Mouse (Mus musculus): Measurements from ENCODE around the gene Rpl10-ps3. TPM values are rescaled to one million over a fixed set of nuclear protein-coding genes. Genes with fewer than 3 reads are reported as not detected.
A peak's percentile ranks its signal among the peaks of the same experiment; 100 is the strongest.

The Rpl10-ps3 gene
- polyA plus RNA-seq, 1 experiment from 2014 or later = 279 TPM

DNA sequence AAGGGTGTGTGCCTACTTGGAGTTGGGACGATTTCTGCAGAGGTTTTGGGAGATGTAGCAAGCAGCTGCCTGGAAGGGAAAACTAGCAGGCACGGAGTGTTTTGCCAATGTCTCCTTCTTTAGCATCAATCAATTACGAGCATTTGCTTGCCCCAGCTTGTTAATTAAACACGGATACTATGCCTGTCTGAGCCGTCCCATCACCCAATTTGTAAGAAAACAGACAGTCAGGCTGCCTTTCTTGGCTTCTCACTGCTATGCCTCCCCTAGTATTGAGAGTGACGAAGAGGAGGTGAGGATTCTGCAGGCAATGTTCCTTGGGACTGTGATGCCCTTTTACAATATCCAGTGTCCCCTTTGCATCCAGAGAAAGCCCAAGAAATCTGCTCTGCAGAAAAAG is 27.5 kb downstream of the Rpl10-ps3 start:
- H3K4me3 ChIP-seq (ENCODE audit: low read length) = no peak overlapping the region
- H3K36me3 ChIP-seq (ENCODE audit: insufficient read depth, low read length) = no peaks in the 10 kb centered on the region
- no peak overlapping the region for H3K27ac ChIP-seq (ENCODE audit: low read length)
- ATAC-seq (ENCODE audit: low FRiP score, low TSS enrichment) = no peak
- peaks cover 14% of the 10 kb centered on the region for H3K4me1 ChIP-seq (ENCODE audit: insufficient read depth, low read length)
- 0 out of 2 replicates have a peak, but pooled peaks cover 2% of the 10 kb centered on the region for H3K9me3 ChIP-seq (ENCODE audit: low read length)
- H3K9ac ChIP-seq (replicated peaks; ENCODE audit: low read length) = no peak overlapping the region
- WGBS = 48% methylated on average over 6 of the region's 6 CpGs
- no peaks in the 10 kb centered on the region for H3K27me3 ChIP-seq (ENCODE audit: insufficient read depth, low read length)
- no peak overlapping the region for H3K4me2 ChIP-seq (replicated peaks; ENCODE audit: low read depth, low read length)

GRCm38 (mm10) chr9:50315650-50316049 is 29.1 kb downstream of the Rpl10-ps3 start:
- Histone ChIP-seq H3K4me2 (replicated peaks; ENCODE audit: low read depth, low read length) (no peak overlapping the region), H3K4me3 (ENCODE audit: low read length) (no peak overlapping the region), H3K27ac (ENCODE audit: low read length) (no peak overlapping the region), H3K27me3 (ENCODE audit: insufficient read depth, low read length) (no peaks in the 10 kb centered on the region), H3K36me3 (ENCODE audit: insufficient read depth, low read length) (no peaks in the 10 kb centered on the region), H3K9ac (replicated peaks; ENCODE audit: low read length) (no peak overlapping the region), H3K4me1 (ENCODE audit: insufficient read depth, low read length) (peaks cover 14% of the 10 kb centered on the region), H3K9me3 (ENCODE audit: low read length) (no peaks in the 10 kb centered on the region)
- WGBS = 8% methylated on average over 3 of the region's 3 CpGs
- peak; percentile 57; the same call in 1 of the 2 replicates for ATAC-seq (ENCODE audit: low FRiP score, low TSS enrichment)

GRCm38 (mm10) chr9:50311036-50311545 is 33.7 kb downstream of the Rpl10-ps3 start:
- Histone ChIP-seq H3K9ac (replicated peaks; ENCODE audit: low read length) (no peak overlapping the region), H3K9me3 (ENCODE audit: low read length) (no peaks in the 10 kb centered on the region), H3K4me1 (ENCODE audit: insufficient read depth, low read length) (peaks cover 5% of the 10 kb centered on the region; the same call in 1 of the 2 replicates), H3K36me3 (ENCODE audit: insufficient read depth, low read length) (no peaks in the 10 kb centered on the region), H3K4me2 (replicated peaks; ENCODE audit: low read depth, low read length) (no peak overlapping the region), H3K27ac (ENCODE audit: low read length) (no peak overlapping the region), H3K4me3 (ENCODE audit: low read length) (no peak overlapping the region), H3K27me3 (ENCODE audit: insufficient read depth, low read length) (no peaks in the 10 kb centered on the region)
- WGBS = 76% methylated on average over 6 of the region's 6 CpGs
- ATAC-seq (ENCODE audit: low FRiP score, low TSS enrichment) = no peak

GRCm38 (mm10) chr9:50305666-50306402 is 38.9 kb downstream of the Rpl10-ps3 start:
- Histone ChIP-seq H3K4me1 (ENCODE audit: insufficient read depth, low read length) (peaks cover 4% of the 10 kb centered on the region; the same call in 1 of the 2 replicates), H3K27ac (ENCODE audit: low read length) (no peak overlapping the region), H3K4me2 (replicated peaks; ENCODE audit: low read depth, low read length) (no peak overlapping the region), H3K36me3 (ENCODE audit: insufficient read depth, low read length) (no peaks in the 10 kb centered on the region), H3K9ac (replicated peaks; ENCODE audit: low read length) (no peak overlapping the region), H3K27me3 (ENCODE audit: insufficient read depth, low read length) (no peaks in the 10 kb centered on the region), H3K4me3 (ENCODE audit: low read length) (no peak overlapping the region), H3K9me3 (ENCODE audit: low read length) (no peaks in the 10 kb centered on the region)
- no peak for ATAC-seq (ENCODE audit: low FRiP score, low TSS enrichment)
- 65% methylated on average over 10 of the region's 10 CpGs for WGBS

- 39% methylated on average over 2 of the region's 2 CpGs for WGBS
- H3K4me3 ChIP-seq (ENCODE audit: low read length) = no peak overlapping the region
- H3K9me3 ChIP-seq (ENCODE audit: low read length) = no peaks in the 10 kb centered on the region
- H3K36me3 ChIP-seq (ENCODE audit: insufficient read depth, low read length) = no peaks in the 10 kb centered on the region
- H3K27me3 ChIP-seq (ENCODE audit: insufficient read depth, low read length) = no peaks in the 10 kb centered on the region
- ATAC-seq (ENCODE audit: low FRiP score, low TSS enrichment) = no peak
- H3K27ac ChIP-seq (ENCODE audit: low read length) = peak overlapping the region; percentile 84
- no peak overlapping the region for H3K9ac ChIP-seq (replicated peaks; ENCODE audit: low read length)
- H3K4me1 ChIP-seq (ENCODE audit: insufficient read depth, low read length) = peaks cover 4% of the 10 kb centered on the region; the same call in 1 of the 2 replicates
- no peak overlapping the region for H3K4me2 ChIP-seq (replicated peaks; ENCODE audit: low read depth, low read length)
These were observed 39.7 kb downstream of the Rpl10-ps3 start for GRCm38 (mm10) chr9:50305046-50305445.

GRCm38 (mm10) chr9:50304004-50304403 is 40.8 kb downstream of the Rpl10-ps3 start:
- no peaks in the 10 kb centered on the region for H3K9me3 ChIP-seq (ENCODE audit: low read length)
- WGBS = 64% methylated on average over 4 of the region's 4 CpGs
- no peaks in the 10 kb centered on the region for H3K36me3 ChIP-seq (ENCODE audit: insufficient read depth, low read length)
- H3K4me3 ChIP-seq (ENCODE audit: low read length) = no peak overlapping the region
- no peak overlapping the region for H3K4me2 ChIP-seq (replicated peaks; ENCODE audit: low read depth, low read length)
- 0 out of 2 replicates have a peak, but pooled peaks have one; percentile 49 for ATAC-seq (ENCODE audit: low FRiP score, low TSS enrichment)
- H3K27me3 ChIP-seq (ENCODE audit: insufficient read depth, low read length) = no peaks in the 10 kb centered on the region
- no peak overlapping the region for H3K9ac ChIP-seq (replicated peaks; ENCODE audit: low read length)
- peak overlapping the region; percentile 84 for H3K27ac ChIP-seq (ENCODE audit: low read length)
- H3K4me1 ChIP-seq (ENCODE audit: insufficient read depth, low read length) = peaks cover 4% of the 10 kb centered on the region; the same call in 1 of the 2 replicates

DNA sequence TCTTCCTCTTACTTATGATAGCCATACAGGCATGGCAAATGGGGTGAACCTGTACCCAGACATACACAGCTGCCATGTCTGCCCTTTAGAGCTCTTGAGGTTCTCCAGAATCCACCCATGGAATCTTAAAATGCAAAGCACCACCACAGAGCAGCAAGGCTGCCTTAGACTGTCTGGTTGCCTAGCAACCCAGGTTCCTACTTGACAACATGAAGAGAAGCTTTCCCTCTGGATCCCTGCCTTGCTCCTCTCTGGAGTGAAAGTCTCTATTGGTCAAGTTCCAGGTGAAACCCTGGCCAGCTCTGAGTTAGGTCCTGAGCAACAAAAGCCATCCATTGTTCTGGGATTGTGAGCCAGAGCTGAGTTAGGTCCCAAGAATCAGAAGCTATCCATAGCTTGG is 43.0 kb downstream of the Rpl10-ps3 start:
- Histone ChIP-seq H3K4me3 (ENCODE audit: low read length) (no peak overlapping the region), H3K4me2 (replicated peaks; ENCODE audit: low read depth, low read length) (no peak overlapping the region), H3K27ac (ENCODE audit: low read length) (no peak overlapping the region), H3K9me3 (ENCODE audit: low read length) (no peaks in the 10 kb centered on the region), H3K4me1 (ENCODE audit: insufficient read depth, low read length) (peaks cover 4% of the 10 kb centered on the region; the same call in 1 of the 2 replicates), H3K9ac (replicated peaks; ENCODE audit: low read length) (no peak overlapping the region), H3K36me3 (ENCODE audit: insufficient read depth, low read length) (no peaks in the 10 kb centered on the region), H3K27me3 (ENCODE audit: insufficient read depth, low read length) (no peaks in the 10 kb centered on the region)
- ATAC-seq (ENCODE audit: low FRiP score, low TSS enrichment) = no peak

DNA sequence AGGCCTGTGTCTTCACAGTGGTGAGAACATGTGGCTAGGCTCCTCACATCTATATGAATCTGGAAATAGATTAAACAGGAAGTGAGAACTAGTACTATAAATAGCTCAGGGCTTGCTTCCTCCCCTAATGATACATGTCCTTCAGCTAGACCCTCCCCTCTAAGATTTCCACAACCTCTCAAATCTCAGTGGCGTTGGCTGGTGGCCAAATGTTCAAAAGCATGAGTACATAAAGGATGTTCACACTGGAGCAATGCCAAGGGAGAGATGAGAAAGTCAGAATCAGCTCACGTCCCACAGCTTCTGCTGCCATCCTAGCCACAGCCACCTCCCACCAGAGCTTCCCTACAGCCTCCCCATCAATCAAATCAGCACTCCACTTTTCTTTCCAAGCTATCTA is 46.4 kb downstream of the Rpl10-ps3 start:
- H3K4me3 ChIP-seq (ENCODE audit: low read length) = no peak overlapping the region
- ATAC-seq (ENCODE audit: low FRiP score, low TSS enrichment) = no peak
- H3K4me2 ChIP-seq (replicated peaks; ENCODE audit: low read depth, low read length) = no peak overlapping the region
- H3K9ac ChIP-seq (replicated peaks; ENCODE audit: low read length) = no peak overlapping the region
- H3K9me3 ChIP-seq (ENCODE audit: low read length) = no peaks in the 10 kb centered on the region
- H3K27ac ChIP-seq (ENCODE audit: low read length) = no peak overlapping the region
- no peaks in the 10 kb centered on the region for H3K27me3 ChIP-seq (ENCODE audit: insufficient read depth, low read length)
- WGBS = 58% methylated on average over 2 of the region's 2 CpGs
- no peaks in the 10 kb centered on the region for H3K36me3 ChIP-seq (ENCODE audit: insufficient read depth, low read length)
- H3K4me1 ChIP-seq (ENCODE audit: insufficient read depth, low read length) = no peaks in the 10 kb centered on the region

All from kidney, embryonic 16.5 days (tissue).